Mouse (Mus musculus) MEL (cell line): ENCODE measurements around the gene Cryba1. TPM values are rescaled to one million over a fixed set of nuclear protein-coding genes. Genes with fewer than 3 reads are reported as not detected.

ENCODE experiments used
- DNase-seq: peaks from one replicate; pipeline ENCODE4 v3.0.0; 2011; ENCODE audit warnings: low read depth, low spot score
- H3K27ac ChIP-seq: 2 replicates; pipeline ENCODE4 v1.5.1; 2012; ENCODE audit warnings: low read depth, mild to moderate bottlenecking, control low read depth, low read length, moderate library complexity; ENCODE audit not compliant: control insufficient read depth
- H3K27me3 ChIP-seq, 2 experiments: fragments of 150-350 bp in 1 of 2; sonication (generic) in 1 of 2; 2 replicates each; pipeline ENCODE4 v1.6.1; 2012; ENCODE audit warnings: low read length in 2 of 2, mild to moderate bottlenecking in 2 of 2, improper control_type of control experiment in 1 of 2, moderate library complexity in 1 of 2; ENCODE audit not compliant: insufficient read depth in 2 of 2, control insufficient read depth in 1 of 2
- H3K36me3 ChIP-seq, 2 experiments: 2 replicates each; pipeline ENCODE4 v1.6.1; 2012 to 2014; ENCODE audit warnings: low read length in 2 of 2, improper control_type of control experiment in 1 of 2, inconsistent platforms in 1 of 2, mild to moderate bottlenecking in 1 of 2; ENCODE audit not compliant: insufficient read depth in 2 of 2, control insufficient read depth in 1 of 2
- H3K4me1 ChIP-seq, 2 experiments: fragments of 150-350 bp in 1 of 2; sonication (generic) in 1 of 2; 2 replicates each; pipeline ENCODE4 v1.6.1; 2012; ENCODE audit warnings: low read length in 2 of 2, improper control_type of control experiment in 1 of 2, mild to moderate bottlenecking in 1 of 2; ENCODE audit not compliant: insufficient read depth in 2 of 2, control insufficient read depth in 1 of 2
- H3K4me3 ChIP-seq, 2 experiments: fragments of 150-350 bp in 1 of 2; sonication (generic) in 1 of 2; 2 replicates each; pipeline ENCODE4 v1.5.1; 2012; ENCODE audit warnings: low read depth in 2 of 2, low read length in 2 of 2, mild to moderate bottlenecking in 2 of 2, moderate library complexity in 2 of 2, control low read depth in 1 of 2, improper control_type of control experiment in 1 of 2; ENCODE audit not compliant: control insufficient read depth in 1 of 2, insufficient read depth in 1 of 2
- H3K79me2 ChIP-seq: 2 replicates; pipeline ENCODE4 v1.6.1; 2012; ENCODE audit warnings: mild to moderate bottlenecking, low read length, moderate library complexity; ENCODE audit not compliant: control insufficient read depth, poor library complexity, insufficient read depth
- H3K9ac ChIP-seq: 2 replicates; pipeline ENCODE4 v1.6.1; 2012; ENCODE audit warnings: low read depth, mild to moderate bottlenecking, control low read depth, low read length, moderate library complexity; ENCODE audit not compliant: control insufficient read depth, poor library complexity, severe bottlenecking
- H3K9me3 ChIP-seq: fragments of 150-350 bp; sonication (generic); replicated peaks from 2 replicates; pipeline ENCODE4 v1.6.1; 2012; ENCODE audit warnings: mild to moderate bottlenecking, low read length, improper control_type of control experiment, moderate library complexity; ENCODE audit not compliant: insufficient read depth
- BHLHE40 ChIP-seq: IDR thresholded peaks from 2 replicates; pipeline ENCODE4 v1.6.1; 2012; ENCODE audit warnings: low read depth, mild to moderate bottlenecking, inconsistent platforms, low read length, improper control_type of control experiment, borderline replicate concordance
- CHD1 ChIP-seq: IDR thresholded peaks from 2 replicates; pipeline ENCODE4 v1.6.1; 2012; ENCODE audit warnings: low read depth, mild to moderate bottlenecking, inconsistent platforms, low read length, improper control_type of control experiment
- CTCF ChIP-seq, 3 experiments: IDR thresholded peaks in 2 of 3; conservative IDR thresholded peaks in 1 of 3; 2 replicates each; pipeline ENCODE4 v1.5.1; 2011 to 2012; ENCODE audit warnings: low read length in 3 of 3, low read depth in 2 of 3, mild to moderate bottlenecking in 2 of 3, improper control_type of control experiment in 1 of 3, inconsistent platforms in 1 of 3, mixed read lengths in 1 of 3, moderate library complexity in 1 of 3; ENCODE audit not compliant: control insufficient read depth in 1 of 3, insufficient read depth in 1 of 3, poor library complexity in 1 of 3, severe bottlenecking in 1 of 3
- EP300 ChIP-seq, 2 experiments: IDR thresholded peaks; 2 replicates each; pipeline ENCODE4 v1.6.1; 2011; ENCODE audit warnings: improper control_type of control experiment in 2 of 2, low read length in 2 of 2, low read depth in 1 of 2, mild to moderate bottlenecking in 1 of 2
- GATA1 ChIP-seq: IDR thresholded peaks from 2 replicates; pipeline ENCODE4 v1.6.1; 2011; ENCODE audit warnings: low read depth, low read length, improper control_type of control experiment
- HCFC1 ChIP-seq: IDR thresholded peaks from 2 replicates; pipeline ENCODE4 v1.6.1; 2012; ENCODE audit warnings: low read depth, mild to moderate bottlenecking, inconsistent platforms, low read length, improper control_type of control experiment, moderate library complexity
- KAT2A ChIP-seq: conservative IDR thresholded peaks from 2 replicates; pipeline ENCODE4 v1.6.1; 2012; ENCODE audit warnings: low read depth, low read length, improper control_type of control experiment, inconsistent platforms
- MAFK ChIP-seq: IDR thresholded peaks from 2 replicates; pipeline ENCODE4 v1.6.1; 2011; ENCODE audit warnings: low read depth, mild to moderate bottlenecking, low read length, improper control_type of control experiment, borderline replicate concordance
- MEF2A ChIP-seq: IDR thresholded peaks from 2 replicates; pipeline ENCODE4 v1.6.1; 2014; ENCODE audit warnings: low read depth, mild to moderate bottlenecking, inconsistent platforms, low read length, improper control_type of control experiment; ENCODE audit not compliant: poor library complexity, insufficient replicate concordance, severe bottlenecking; ENCODE audit errors: extremely low read depth
- MXI1 ChIP-seq: IDR thresholded peaks from 2 replicates; pipeline ENCODE4 v1.6.1; 2011; ENCODE audit warnings: mild to moderate bottlenecking, low read depth, low read length, improper control_type of control experiment
- MYB ChIP-seq: IDR thresholded peaks from 2 replicates; pipeline ENCODE4 v1.6.1; 2011; ENCODE audit warnings: mild to moderate bottlenecking, low read depth, low read length, improper control_type of control experiment
- NRF1 ChIP-seq: IDR thresholded peaks from 2 replicates; pipeline ENCODE4 v1.6.1; 2014; ENCODE audit warnings: low read depth, mild to moderate bottlenecking, inconsistent platforms, low read length, improper control_type of control experiment, moderate library complexity; ENCODE audit not compliant: poor library complexity, insufficient read depth, severe bottlenecking
- POLR2AphosphoS2 ChIP-seq: IDR thresholded peaks from 2 replicates; pipeline ENCODE4 v1.6.1; 2011; ENCODE audit warnings: low read length, improper control_type of control experiment
- RAD21 ChIP-seq: IDR thresholded peaks from 2 replicates; pipeline ENCODE4 v1.6.1; 2011; ENCODE audit warnings: mild to moderate bottlenecking, low read depth, low read length, improper control_type of control experiment
- RCOR1 ChIP-seq: IDR thresholded peaks from 2 replicates; pipeline ENCODE4 v1.6.1; 2012; ENCODE audit warnings: low read depth, mild to moderate bottlenecking, inconsistent platforms, low read length, improper control_type of control experiment
- SMC3 ChIP-seq: IDR thresholded peaks from 2 replicates; pipeline ENCODE4 v1.6.1; 2011; ENCODE audit warnings: low read depth, low read length, improper control_type of control experiment
- TAL1 ChIP-seq: IDR thresholded peaks from 2 replicates; pipeline ENCODE4 v1.6.1; 2012; ENCODE audit warnings: mild to moderate bottlenecking, inconsistent platforms, low read length, moderate library complexity, mixed read lengths
- TBP ChIP-seq: IDR thresholded peaks from 2 replicates; pipeline ENCODE4 v1.8.0; 2011; ENCODE audit warnings: low read depth, low read length, improper control_type of control experiment
- UBTF ChIP-seq: IDR thresholded peaks from 2 replicates; pipeline ENCODE4 v1.6.1; 2012; ENCODE audit warnings: low read depth, mild to moderate bottlenecking, inconsistent platforms, low read length, improper control_type of control experiment, moderate library complexity, borderline replicate concordance; ENCODE audit not compliant: insufficient read depth
- USF1 ChIP-seq: IDR thresholded peaks from 2 replicates; pipeline ENCODE4 v1.6.1; 2014; ENCODE audit warnings: low read depth, mild to moderate bottlenecking, inconsistent platforms, low read length, improper control_type of control experiment, moderate library complexity
- ZKSCAN1 ChIP-seq: IDR thresholded peaks from 2 replicates; pipeline ENCODE4 v1.6.1; 2012; ENCODE audit warnings: low read depth, mild to moderate bottlenecking, inconsistent platforms, low read length, improper control_type of control experiment, moderate library complexity
- ZNF384 ChIP-seq: IDR thresholded peaks from 2 replicates; pipeline ENCODE4 v1.6.1; 2012; ENCODE audit warnings: low read depth, mild to moderate bottlenecking, inconsistent platforms, low read length, improper control_type of control experiment
- polyA plus RNA-seq, 2 experiments: library from polyadenylated mRNA; stranded (reverse) in 1 of 2; unstranded in 1 of 2; fragments of >175 nt in 1 of 2; fragments of >200 nt in 1 of 2; gene quantifications; 2 replicates each; pipeline versions ENCODE4 v1.2.1 to v1.2.4; 2012; ENCODE audit warnings: low replicate concordance in 2 of 2, low read depth in 1 of 2; ENCODE audit not compliant: insufficient read length in 2 of 2, insufficient read depth in 1 of 2, missing spikeins in 1 of 2
- total RNA-seq: library from RNA; depleted of rRNA; stranded (reverse); fragments of 300-350 nt; gene quantifications from 2 replicates; pipeline ENCODE4 v1.2.3, GENCODE M21; 2012

Gene Cryba1
- total and polyA plus RNA-seq, 3 experiments, result not detected

DNA sequence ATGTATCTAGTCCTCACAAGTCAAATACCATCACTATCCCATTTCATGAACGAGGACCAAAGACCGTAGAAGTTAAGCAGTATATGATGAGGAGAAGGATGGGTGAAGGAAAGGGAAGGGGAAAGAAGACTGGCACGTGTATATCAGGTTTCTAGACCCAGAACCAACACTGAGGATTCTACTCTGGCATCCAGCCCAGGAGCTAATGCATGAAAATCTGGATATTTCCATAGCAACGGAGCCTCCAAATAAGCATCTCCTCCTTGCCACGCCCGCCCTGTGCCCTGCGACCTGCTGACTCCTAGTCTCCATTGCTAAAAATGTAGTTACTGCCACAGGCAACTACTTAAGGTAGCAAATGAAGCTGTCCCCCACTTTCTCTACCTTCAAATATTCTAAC is 317 bp downstream of the Cryba1 start:
- Histone ChIP-seq H3K79me2 (no peaks in the 10 kb centered on the region), H3K9ac (no peak overlapping the region), H3K27ac (no peak overlapping the region), H3K36me3 (no peaks in the 10 kb centered on the region), H3K4me1 (no peaks in the 10 kb centered on the region), H3K4me3 (no peak overlapping the region), H3K9me3 (no peaks in the 10 kb centered on the region), H3K27me3 (no peaks in the 10 kb centered on the region)
- no peak for TF ChIP-seq HCFC1
- TF ChIP-seq MYB, result no peak
- no peak for TF ChIP-seq POLR2AphosphoS2
- no peak for TF ChIP-seq ZNF384
- TF ChIP-seq RCOR1, result no peak
- TF ChIP-seq MXI1, result no peak
- TF ChIP-seq GATA1, result no peak
- TF ChIP-seq USF1, result no peak
- no peak for TF ChIP-seq UBTF
- no peak for TF ChIP-seq SMC3
- TF ChIP-seq EP300 (IDR thresholded peaks at IDR 0.05; ENCODE audit: low read depth in 1 of 2, low read length in 2 of 2), result no peak
- no peak for DNase-seq

GRCm38 (mm10) chr11:77721389-77721788 is 3.7 kb downstream of the Cryba1 start:
- Histone ChIP-seq H3K79me2 (no peaks in the 10 kb centered on the region), H3K36me3 (peaks cover 2 to 10% of the 10 kb centered on the region in 2 experiments; a peak in 3 of 4 replicates), H3K9ac (no peak overlapping the region), H3K27me3 (no peaks in the 10 kb centered on the region), H3K9me3 (no peaks in the 10 kb centered on the region), H3K27ac (no peak overlapping the region), H3K4me1 (no peaks in the 10 kb centered on the region), H3K4me3 (no peak overlapping the region)
- no peak for DNase-seq
- no peak for TF ChIP-seq MAFK
- no peak for TF ChIP-seq UBTF
- no peak for TF ChIP-seq ZKSCAN1
- TF ChIP-seq RAD21, result peak; percentile 39
- TF ChIP-seq TBP, result no peak
- TF ChIP-seq SMC3, result peak; percentile 63
- no peak for TF ChIP-seq NRF1
- no peak for TF ChIP-seq CHD1
- no peak for TF ChIP-seq MEF2A
- TF ChIP-seq GATA1, result no peak
- peak in 2 of 3 experiments; percentile 44 to 58; a peak in 4 of 6 replicates for TF ChIP-seq CTCF (IDR thresholded peaks at IDR 0.05 in 2 of 3, conservative IDR thresholded peaks at IDR 0.05 in 1 of 3; ENCODE audit: control insufficient read depth in 1 of 3, insufficient read depth in 1 of 3, low read depth in 2 of 3, low read length in 3 of 3, poor library complexity in 1 of 3, severe bottlenecking in 1 of 3)
- TF ChIP-seq BHLHE40, result no peak
- TF ChIP-seq ZNF384, result no peak
- no peak for TF ChIP-seq TAL1
- TF ChIP-seq KAT2A, result no peak
